Mouse (Mus musculus): ENCODE data around the gene Dis3l. TPM values are rescaled to one million over a fixed set of nuclear protein-coding genes. Genes with fewer than 3 reads are reported as not detected.
"Not testable (repeated sequence)": the region's sequence is repeated elsewhere in the genome, so short reads cannot be mapped to it uniquely, and the experiment has no call there.

Dis3l gene
- polyA plus RNA-seq, 1 experiment from 2014 or later, result 13.9 TPM

DNA sequence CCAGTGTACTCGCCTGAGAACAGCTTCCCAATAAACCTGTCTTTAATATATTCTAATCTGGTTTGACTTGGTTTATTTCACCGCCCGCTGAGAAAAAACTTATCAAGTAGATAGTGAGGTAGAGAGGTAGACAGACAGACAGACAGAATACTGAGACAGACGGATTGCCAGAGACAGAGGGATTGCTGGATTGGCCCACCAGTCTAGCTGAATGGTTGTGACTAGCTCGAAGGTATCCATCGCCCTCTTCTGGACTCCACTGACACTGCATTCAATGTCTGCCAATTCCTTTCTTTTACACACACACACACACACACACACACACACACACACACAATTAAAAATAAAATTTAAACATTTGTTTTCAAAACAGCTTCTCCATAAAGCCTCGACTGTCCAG lies 68.5 kb downstream of the Dis3l start:
- ATAC-seq (replicated peaks; ENCODE audit: low FRiP score, low read depth), result no peak
- Histone ChIP-seq H3K27me3 (ENCODE audit: insufficient read depth, low read length) (no peaks in the 10 kb centered on the region), H3K9me3 (replicated peaks; ENCODE audit: low read length) (no peaks in the 10 kb centered on the region), H3K4me3 (replicated peaks; ENCODE audit: low read depth, low read length) (no peak overlapping the region), H3K4me1 (replicated peaks; ENCODE audit: insufficient read depth, low read length) (no peaks in the 10 kb centered on the region), H3K27ac (no peak overlapping the region), H3K36me3 (ENCODE audit: insufficient read depth, low read length) (no peaks in the 10 kb centered on the region), H3K9ac (ENCODE audit: low read depth, low read length) (no peak overlapping the region), H3K4me2 (ENCODE audit: low read length) (no peak overlapping the region)
- peak; percentile 74 for DNase-seq (ENCODE audit: low spot score)
- peak; percentile 79 for TF ChIP-seq CTCF (IDR thresholded peaks at IDR 0.05; ENCODE audit: low read depth)
- WGBS, result 42% methylated on average over 7 of the region's 7 CpGs

GRCm38 (mm10) chr9:64271249-64271648 lies 69.8 kb downstream of the Dis3l start:
- no peak for TF ChIP-seq CTCF (IDR thresholded peaks at IDR 0.05; ENCODE audit: low read depth)
- Histone ChIP-seq H3K36me3 (ENCODE audit: insufficient read depth, low read length) (no peaks in the 10 kb centered on the region), H3K4me3 (replicated peaks; ENCODE audit: low read depth, low read length) (no peak overlapping the region), H3K27me3 (ENCODE audit: insufficient read depth, low read length) (no peaks in the 10 kb centered on the region), H3K4me1 (replicated peaks; ENCODE audit: insufficient read depth, low read length) (no peaks in the 10 kb centered on the region), H3K9me3 (replicated peaks; ENCODE audit: low read length) (no peaks in the 10 kb centered on the region), H3K4me2 (ENCODE audit: low read length) (no peak overlapping the region), H3K9ac (ENCODE audit: low read depth, low read length) (no peak overlapping the region), H3K27ac (no peak overlapping the region)
- ATAC-seq (replicated peaks; ENCODE audit: low FRiP score, low read depth) (no peak), DNase-seq (ENCODE audit: low spot score) (no peak)
- 52% methylated on average over 3 of the region's 3 CpGs for WGBS

DNA sequence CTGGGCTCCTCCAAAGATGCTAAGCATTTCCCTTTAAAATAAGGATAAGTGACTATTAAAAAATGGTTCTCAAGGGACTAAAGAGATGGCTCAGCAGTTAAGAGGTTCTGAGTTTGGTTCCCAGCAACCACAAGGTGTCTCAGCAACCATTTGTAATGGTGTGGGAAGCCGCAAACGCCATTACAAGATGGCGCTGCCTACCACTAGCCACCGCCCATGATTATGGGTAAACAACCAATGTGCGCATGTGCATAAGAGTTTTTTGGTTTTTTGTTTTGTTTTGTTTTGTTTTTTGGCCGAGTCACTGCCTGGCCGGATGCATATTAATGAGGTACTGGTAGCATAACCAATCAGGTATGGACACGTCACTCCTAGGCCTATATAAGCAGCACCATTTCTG lies 72.3 kb downstream of the Dis3l start:
- DNase-seq (ENCODE audit: low spot score); H3K27ac ChIP-seq; H3K4me1 ChIP-seq (replicated peaks; ENCODE audit: insufficient read depth, low read length); H3K9me3 ChIP-seq (replicated peaks; ENCODE audit: low read length); H3K9ac ChIP-seq (ENCODE audit: low read depth, low read length); H3K4me2 ChIP-seq (ENCODE audit: low read length); H3K36me3 ChIP-seq (ENCODE audit: insufficient read depth, low read length); ATAC-seq (replicated peaks; ENCODE audit: low FRiP score, low read depth); H3K27me3 ChIP-seq (ENCODE audit: insufficient read depth, low read length); H3K4me3 ChIP-seq (replicated peaks; ENCODE audit: low read depth, low read length): not testable (repeated sequence)
- WGBS, result 92% methylated on average over 8 of the region's 8 CpGs

DNA sequence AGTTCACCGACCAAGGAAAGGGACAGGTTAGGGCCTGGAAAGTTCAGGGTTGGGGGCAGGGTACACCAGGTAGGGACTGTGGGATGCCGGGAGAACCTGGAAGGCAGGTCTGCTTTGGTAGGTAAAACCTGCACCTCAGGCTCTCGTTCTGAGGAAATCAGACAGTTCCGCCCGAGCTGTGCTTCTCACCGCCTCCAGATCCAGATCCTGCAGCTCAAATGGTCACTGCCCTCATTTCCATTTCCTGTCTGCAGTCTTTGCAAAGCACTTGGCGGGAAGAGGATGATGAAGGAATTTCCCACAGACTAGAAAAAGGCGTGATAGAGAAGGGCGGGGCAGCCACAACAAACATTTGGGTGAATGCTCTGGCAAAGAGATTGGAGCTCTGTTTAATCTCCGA lies 72.9 kb downstream of the Dis3l start:
- no peaks in the 10 kb centered on the region for H3K36me3 ChIP-seq (ENCODE audit: insufficient read depth, low read length)
- H3K27ac ChIP-seq, result no peak overlapping the region
- no peaks in the 10 kb centered on the region for H3K9me3 ChIP-seq (replicated peaks; ENCODE audit: low read length)
- H3K27me3 ChIP-seq (ENCODE audit: insufficient read depth, low read length), result no peaks in the 10 kb centered on the region
- no peak overlapping the region for H3K4me3 ChIP-seq (replicated peaks; ENCODE audit: low read depth, low read length)
- H3K9ac ChIP-seq (ENCODE audit: low read depth, low read length), result no peak overlapping the region
- H3K4me1 ChIP-seq (replicated peaks; ENCODE audit: insufficient read depth, low read length), result no peaks in the 10 kb centered on the region
- no peak overlapping the region for H3K4me2 ChIP-seq (ENCODE audit: low read length)
- no peak for ATAC-seq (replicated peaks; ENCODE audit: low FRiP score, low read depth)
- 75% methylated on average over 10 of the region's 10 CpGs for WGBS
- no peak for DNase-seq (ENCODE audit: low spot score)
- TF ChIP-seq CTCF (IDR thresholded peaks at IDR 0.05; ENCODE audit: low read depth), result no peak

DNA sequence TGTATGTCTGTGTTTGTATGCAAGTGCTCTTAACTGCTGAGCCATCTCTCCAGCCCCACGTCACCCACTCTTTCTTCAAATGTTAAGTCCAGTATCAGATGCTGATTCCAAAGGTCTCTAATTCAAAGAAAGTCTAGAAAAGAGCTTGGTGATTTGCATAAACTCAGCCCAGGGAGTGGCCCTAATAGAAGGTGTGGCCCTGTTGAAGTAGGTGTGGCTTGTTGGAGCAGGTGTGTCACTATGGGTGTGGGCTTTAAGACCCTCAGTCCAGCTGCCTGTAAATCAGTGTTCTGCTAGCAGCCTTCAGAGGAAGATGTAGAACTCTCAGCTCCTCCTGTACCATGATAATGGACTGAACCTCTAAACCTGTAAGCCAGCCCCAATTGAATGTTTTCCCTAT lies 73.9 kb downstream of the Dis3l start:
- no peak overlapping the region for H3K27ac ChIP-seq
- no peaks in the 10 kb centered on the region for H3K4me1 ChIP-seq (replicated peaks; ENCODE audit: insufficient read depth, low read length)
- ATAC-seq (replicated peaks; ENCODE audit: low FRiP score, low read depth) (no peak), DNase-seq (ENCODE audit: low spot score) (no peak)
- WGBS, result 92% methylated on average over 1 of the region's 1 CpGs
- H3K9me3 ChIP-seq (replicated peaks; ENCODE audit: low read length), result no peaks in the 10 kb centered on the region
- no peak overlapping the region for H3K4me2 ChIP-seq (ENCODE audit: low read length)
- H3K36me3 ChIP-seq (ENCODE audit: insufficient read depth, low read length), result no peaks in the 10 kb centered on the region
- H3K9ac ChIP-seq (ENCODE audit: low read depth, low read length), result no peak overlapping the region
- H3K4me3 ChIP-seq (replicated peaks; ENCODE audit: low read depth, low read length), result no peak overlapping the region
- no peaks in the 10 kb centered on the region for H3K27me3 ChIP-seq (ENCODE audit: insufficient read depth, low read length)
- no peak for TF ChIP-seq CTCF (IDR thresholded peaks at IDR 0.05; ENCODE audit: low read depth)

DNA sequence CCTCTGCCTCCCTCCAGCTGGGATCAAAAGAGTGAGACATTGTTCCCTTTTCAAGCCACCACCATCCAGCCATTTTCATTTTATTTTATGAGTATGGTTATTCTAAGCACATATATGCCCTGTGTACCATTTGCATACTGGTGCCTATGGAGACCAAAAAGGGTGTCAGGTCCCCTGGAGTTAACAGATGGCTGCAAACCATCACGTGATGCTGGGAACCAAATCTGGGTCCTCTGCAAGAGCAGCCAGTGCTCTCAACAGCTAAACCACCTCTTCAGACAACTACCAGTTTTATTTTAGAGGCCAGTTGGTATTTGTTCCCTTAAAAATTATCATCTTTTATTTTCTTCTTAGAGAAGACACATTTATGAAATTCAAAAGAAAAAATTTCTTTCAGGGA lies 76.3 kb downstream of the Dis3l start:
- no peak overlapping the region for H3K4me2 ChIP-seq (ENCODE audit: low read length)
- DNase-seq (ENCODE audit: low spot score) (no peak), ATAC-seq (replicated peaks; ENCODE audit: low FRiP score, low read depth) (no peak)
- H3K9me3 ChIP-seq (replicated peaks; ENCODE audit: low read length), result no peaks in the 10 kb centered on the region
- TF ChIP-seq CTCF (IDR thresholded peaks at IDR 0.05; ENCODE audit: low read depth), result no peak
- no peak overlapping the region for H3K27ac ChIP-seq
- no peak overlapping the region for H3K9ac ChIP-seq (ENCODE audit: low read depth, low read length)
- H3K27me3 ChIP-seq (ENCODE audit: insufficient read depth, low read length), result no peaks in the 10 kb centered on the region
- WGBS, result 36% methylated on average over 1 of the region's 1 CpGs
- no peak overlapping the region for H3K4me3 ChIP-seq (replicated peaks; ENCODE audit: low read depth, low read length)
- H3K36me3 ChIP-seq (ENCODE audit: insufficient read depth, low read length), result no peaks in the 10 kb centered on the region
- no peaks in the 10 kb centered on the region for H3K4me1 ChIP-seq (replicated peaks; ENCODE audit: insufficient read depth, low read length)

DNA sequence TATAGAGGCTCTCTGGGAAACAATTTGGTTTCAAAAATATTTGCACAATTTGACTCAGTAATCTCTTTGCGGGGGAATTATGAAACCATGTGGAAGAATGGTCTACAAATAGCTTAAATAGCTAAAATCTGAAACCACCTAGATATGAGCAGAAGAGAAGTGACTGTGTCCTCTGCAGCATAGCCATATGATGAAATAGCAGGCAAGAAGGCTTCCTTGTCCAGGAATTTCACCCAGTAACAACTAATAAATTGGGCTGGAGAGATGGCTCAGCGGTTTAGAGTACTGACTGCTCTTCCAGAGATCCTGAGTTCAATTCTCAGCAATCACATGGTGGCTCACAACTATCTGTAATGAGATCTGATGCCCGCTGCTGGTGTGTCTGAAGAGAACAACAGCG lies 80.1 kb downstream of the Dis3l start:
- ATAC-seq (replicated peaks; ENCODE audit: low FRiP score, low read depth), result no peak
- Histone ChIP-seq H3K27me3 (ENCODE audit: insufficient read depth, low read length) (no peaks in the 10 kb centered on the region), H3K36me3 (ENCODE audit: insufficient read depth, low read length) (no peaks in the 10 kb centered on the region), H3K9me3 (replicated peaks; ENCODE audit: low read length) (no peaks in the 10 kb centered on the region), H3K4me2 (ENCODE audit: low read length) (no peak overlapping the region), H3K4me1 (replicated peaks; ENCODE audit: insufficient read depth, low read length) (no peaks in the 10 kb centered on the region), H3K27ac (no peak overlapping the region), H3K9ac (ENCODE audit: low read depth, low read length) (no peak overlapping the region), H3K4me3 (replicated peaks; ENCODE audit: low read depth, low read length) (no peak overlapping the region)
- no peak for TF ChIP-seq CTCF (IDR thresholded peaks at IDR 0.05; ENCODE audit: low read depth)
- DNase-seq (ENCODE audit: low spot score), result no peak
- 90% methylated on average over 4 of the region's 4 CpGs for WGBS
